Comparison of ENCODE assay signal across 1 mouse cellular context in the genomic region with DNA sequence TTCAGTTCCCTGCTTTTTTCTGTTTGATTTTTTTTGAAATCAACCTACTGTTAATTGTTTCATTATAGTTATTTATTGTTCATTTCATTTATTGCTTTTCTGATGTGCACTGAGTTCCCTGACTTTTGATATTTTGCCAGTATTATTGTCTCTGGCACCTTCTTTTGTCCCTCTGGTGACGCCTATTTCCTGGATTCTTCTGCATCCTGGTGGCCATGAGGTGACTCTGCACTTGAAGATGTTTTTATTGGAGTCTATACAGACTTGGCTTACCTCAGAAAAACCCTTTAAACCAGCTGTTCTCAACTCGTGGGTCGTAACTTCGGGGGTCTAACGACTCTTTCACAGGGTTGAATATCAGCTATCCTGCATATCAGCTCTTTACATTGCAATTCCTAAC.
TF ChIP-seq lines count a peak whose summit lies in the region.

No protein-coding gene starts in this region.

TF ChIP-seq in CH12.LX, 34 proteins besides CTCF, POLR2A, EP300 and RAD21:
- peak; percentile 74 for TF ChIP-seq SMC3 (IDR thresholded peaks at IDR 0.05; ENCODE audit: low read depth, low read length)
- no peak for TF ChIP-seq PAX5 (IDR thresholded peaks at IDR 0.05; ENCODE audit: low read length)
- TF ChIP-seq RCOR1 (conservative IDR thresholded peaks at IDR 0.05; ENCODE audit: low read depth, low read length) = no peak
- TF ChIP-seq MEF2A (IDR thresholded peaks at IDR 0.05; ENCODE audit: borderline replicate concordance, low read depth, low read length) = no peak
- peak; percentile 20; the same call in 1 of the 2 replicates for TF ChIP-seq ZC3H11A (IDR thresholded peaks at IDR 0.05; ENCODE audit: low read depth, low read length)
- 0 out of 2 replicates have a peak, but pooled peaks have one; percentile 29 for TF ChIP-seq ELF1 (IDR thresholded peaks at IDR 0.05; ENCODE audit: low read depth, low read length)
